Mouse (Mus musculus) MEL (cell line): ENCODE data around the gene Ank2. TPM values are rescaled to one million over a fixed set of nuclear protein-coding genes. Genes with fewer than 3 reads are reported as not detected.
A peak's percentile ranks its signal among the peaks of the same experiment; 100 is the strongest.

Source experiments
- DNase-seq: peaks from one replicate; pipeline ENCODE4 v3.0.0; 2011; ENCODE audit warnings: low read depth, low spot score
- H3K27ac ChIP-seq: 2 replicates; pipeline ENCODE4 v1.5.1; 2012; ENCODE audit warnings: low read depth, mild to moderate bottlenecking, control low read depth, low read length, moderate library complexity; ENCODE audit not compliant: control insufficient read depth
- H3K27me3 ChIP-seq, 2 experiments: fragments of 150-350 bp in 1 of 2; sonication (generic) in 1 of 2; 2 replicates each; pipeline ENCODE4 v1.6.1; 2012; ENCODE audit warnings: low read length in 2 of 2, mild to moderate bottlenecking in 2 of 2, improper control_type of control experiment in 1 of 2, moderate library complexity in 1 of 2; ENCODE audit not compliant: insufficient read depth in 2 of 2, control insufficient read depth in 1 of 2
- H3K36me3 ChIP-seq, 2 experiments: 2 replicates each; pipeline ENCODE4 v1.6.1; 2012 to 2014; ENCODE audit warnings: low read length in 2 of 2, improper control_type of control experiment in 1 of 2, inconsistent platforms in 1 of 2, mild to moderate bottlenecking in 1 of 2; ENCODE audit not compliant: insufficient read depth in 2 of 2, control insufficient read depth in 1 of 2
- H3K4me1 ChIP-seq, 2 experiments: fragments of 150-350 bp in 1 of 2; sonication (generic) in 1 of 2; 2 replicates each; pipeline ENCODE4 v1.6.1; 2012; ENCODE audit warnings: low read length in 2 of 2, improper control_type of control experiment in 1 of 2, mild to moderate bottlenecking in 1 of 2; ENCODE audit not compliant: insufficient read depth in 2 of 2, control insufficient read depth in 1 of 2
- H3K4me3 ChIP-seq, 2 experiments: fragments of 150-350 bp in 1 of 2; sonication (generic) in 1 of 2; 2 replicates each; pipeline ENCODE4 v1.5.1; 2012; ENCODE audit warnings: low read depth in 2 of 2, low read length in 2 of 2, mild to moderate bottlenecking in 2 of 2, moderate library complexity in 2 of 2, control low read depth in 1 of 2, improper control_type of control experiment in 1 of 2; ENCODE audit not compliant: control insufficient read depth in 1 of 2, insufficient read depth in 1 of 2
- H3K79me2 ChIP-seq: 2 replicates; pipeline ENCODE4 v1.6.1; 2012; ENCODE audit warnings: mild to moderate bottlenecking, low read length, moderate library complexity; ENCODE audit not compliant: control insufficient read depth, poor library complexity, insufficient read depth
- H3K9ac ChIP-seq: 2 replicates; pipeline ENCODE4 v1.6.1; 2012; ENCODE audit warnings: low read depth, mild to moderate bottlenecking, control low read depth, low read length, moderate library complexity; ENCODE audit not compliant: control insufficient read depth, poor library complexity, severe bottlenecking
- H3K9me3 ChIP-seq: fragments of 150-350 bp; sonication (generic); replicated peaks from 2 replicates; pipeline ENCODE4 v1.6.1; 2012; ENCODE audit warnings: mild to moderate bottlenecking, low read length, improper control_type of control experiment, moderate library complexity; ENCODE audit not compliant: insufficient read depth
- CTCF ChIP-seq, 3 experiments: IDR thresholded peaks in 2 of 3; conservative IDR thresholded peaks in 1 of 3; 2 replicates each; pipeline ENCODE4 v1.5.1; 2011 to 2012; ENCODE audit warnings: low read length in 3 of 3, low read depth in 2 of 3, mild to moderate bottlenecking in 2 of 3, improper control_type of control experiment in 1 of 3, inconsistent platforms in 1 of 3, mixed read lengths in 1 of 3, moderate library complexity in 1 of 3; ENCODE audit not compliant: control insufficient read depth in 1 of 3, insufficient read depth in 1 of 3, poor library complexity in 1 of 3, severe bottlenecking in 1 of 3
- E2F4 ChIP-seq: IDR thresholded peaks from 2 replicates; pipeline ENCODE4 v1.6.1; 2011; ENCODE audit warnings: low read depth, low read length, improper control_type of control experiment, borderline replicate concordance
- ELF1 ChIP-seq: IDR thresholded peaks from 2 replicates; pipeline ENCODE4 v1.6.1; 2014; ENCODE audit warnings: low read depth, mild to moderate bottlenecking, inconsistent platforms, low read length, improper control_type of control experiment, moderate library complexity
- ETS1 ChIP-seq: IDR thresholded peaks from 2 replicates; pipeline ENCODE4 v1.6.1; 2012; ENCODE audit warnings: low read depth, mild to moderate bottlenecking, inconsistent platforms, low read length, improper control_type of control experiment, moderate library complexity
- JUND ChIP-seq: IDR thresholded peaks from 2 replicates; pipeline ENCODE4 v1.6.1; 2011; ENCODE audit warnings: low read depth, mild to moderate bottlenecking, improper control_type of control experiment, low read length
- MAX ChIP-seq: IDR thresholded peaks from 2 replicates; pipeline ENCODE4 v1.6.1; 2011; ENCODE audit warnings: low read length, improper control_type of control experiment
- MYC ChIP-seq: IDR thresholded peaks from 2 replicates; pipeline ENCODE4 v1.6.1; 2011; ENCODE audit warnings: low read depth, mild to moderate bottlenecking, low read length, improper control_type of control experiment, moderate library complexity
- NRF1 ChIP-seq: IDR thresholded peaks from 2 replicates; pipeline ENCODE4 v1.6.1; 2014; ENCODE audit warnings: low read depth, mild to moderate bottlenecking, inconsistent platforms, low read length, improper control_type of control experiment, moderate library complexity; ENCODE audit not compliant: poor library complexity, insufficient read depth, severe bottlenecking
- POLR2AphosphoS2 ChIP-seq: IDR thresholded peaks from 2 replicates; pipeline ENCODE4 v1.6.1; 2011; ENCODE audit warnings: low read length, improper control_type of control experiment
- RAD21 ChIP-seq: IDR thresholded peaks from 2 replicates; pipeline ENCODE4 v1.6.1; 2011; ENCODE audit warnings: mild to moderate bottlenecking, low read depth, low read length, improper control_type of control experiment
- SIN3A ChIP-seq: IDR thresholded peaks from 2 replicates; pipeline ENCODE4 v1.6.1; 2012; ENCODE audit warnings: low read length, improper control_type of control experiment, inconsistent platforms
- SMC3 ChIP-seq: IDR thresholded peaks from 2 replicates; pipeline ENCODE4 v1.6.1; 2011; ENCODE audit warnings: low read depth, low read length, improper control_type of control experiment
- TAL1 ChIP-seq: IDR thresholded peaks from 2 replicates; pipeline ENCODE4 v1.6.1; 2012; ENCODE audit warnings: mild to moderate bottlenecking, inconsistent platforms, low read length, moderate library complexity, mixed read lengths
- TBP ChIP-seq: IDR thresholded peaks from 2 replicates; pipeline ENCODE4 v1.8.0; 2011; ENCODE audit warnings: low read depth, low read length, improper control_type of control experiment
- UBTF ChIP-seq: IDR thresholded peaks from 2 replicates; pipeline ENCODE4 v1.6.1; 2012; ENCODE audit warnings: low read depth, mild to moderate bottlenecking, inconsistent platforms, low read length, improper control_type of control experiment, moderate library complexity, borderline replicate concordance; ENCODE audit not compliant: insufficient read depth
- USF2 ChIP-seq, 2 experiments: IDR thresholded peaks; 2 replicates each; pipeline ENCODE4 v1.6.1; 2011 to 2012; ENCODE audit warnings: improper control_type of control experiment in 2 of 2, low read length in 2 of 2, borderline replicate concordance in 1 of 2, inconsistent platforms in 1 of 2, low read depth in 1 of 2, mild to moderate bottlenecking in 1 of 2; ENCODE audit not compliant: insufficient read depth in 1 of 2
- ZKSCAN1 ChIP-seq: IDR thresholded peaks from 2 replicates; pipeline ENCODE4 v1.6.1; 2012; ENCODE audit warnings: low read depth, mild to moderate bottlenecking, inconsistent platforms, low read length, improper control_type of control experiment, moderate library complexity
- ZMIZ1 ChIP-seq: IDR thresholded peaks from 2 replicates; pipeline ENCODE4 v1.6.1; 2012; ENCODE audit warnings: low read depth, mild to moderate bottlenecking, inconsistent platforms, low read length, improper control_type of control experiment, moderate library complexity
- ZNF384 ChIP-seq: IDR thresholded peaks from 2 replicates; pipeline ENCODE4 v1.6.1; 2012; ENCODE audit warnings: low read depth, mild to moderate bottlenecking, inconsistent platforms, low read length, improper control_type of control experiment
- polyA plus RNA-seq, 2 experiments: library from polyadenylated mRNA; stranded (reverse) in 1 of 2; unstranded in 1 of 2; fragments of >175 nt in 1 of 2; fragments of >200 nt in 1 of 2; gene quantifications; 2 replicates each; pipeline versions ENCODE4 v1.2.1 to v1.2.4; 2012; ENCODE audit warnings: low replicate concordance in 2 of 2, low read depth in 1 of 2; ENCODE audit not compliant: insufficient read length in 2 of 2, insufficient read depth in 1 of 2, missing spikeins in 1 of 2
- total RNA-seq: library from RNA; depleted of rRNA; stranded (reverse); fragments of 300-350 nt; gene quantifications from 2 replicates; pipeline ENCODE4 v1.2.3, GENCODE M21; 2012

Ank2 gene
- total and polyA plus RNA-seq, 3 experiments: 2.7 to 4.5 TPM; not detected in 1

DNA sequence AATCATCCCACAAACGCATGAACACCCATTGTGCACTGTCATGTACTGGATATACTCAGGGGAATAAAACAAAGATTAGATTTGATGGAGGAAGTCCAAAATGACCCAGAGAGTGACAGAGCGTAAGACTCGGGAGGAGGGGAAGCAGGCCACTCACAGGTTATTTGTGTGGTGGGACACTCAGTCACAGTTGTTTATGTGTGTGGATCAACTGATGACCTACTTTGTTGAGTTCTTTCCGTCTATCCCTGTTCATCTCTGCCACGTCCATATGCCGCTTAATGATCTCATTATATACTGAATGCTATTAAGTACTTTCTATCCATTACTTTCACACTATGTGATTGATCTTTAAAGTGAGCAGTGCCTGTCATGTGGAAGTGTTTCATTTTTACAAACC, 187.6 kb downstream of the Ank2 start:
- no peak for DNase-seq
- Histone ChIP-seq H3K79me2 (no peaks in the 10 kb centered on the region), H3K27ac (no peak overlapping the region), H3K4me3 (no peak overlapping the region), H3K9me3 (no peaks in the 10 kb centered on the region), H3K36me3 (no peaks in the 10 kb centered on the region), H3K9ac (no peak overlapping the region), H3K27me3 (no peaks in the 10 kb centered on the region), H3K4me1 (no peaks in the 10 kb centered on the region)
- no peak for TF ChIP-seq E2F4
- TF ChIP-seq TAL1: no peak
- no peak for TF ChIP-seq NRF1
- no peak for TF ChIP-seq TBP
- no peak for TF ChIP-seq UBTF
- TF ChIP-seq ELF1: no peak
- TF ChIP-seq SIN3A: no peak
- TF ChIP-seq JUND: no peak

GRCm38 (mm10) chr3:127310079-127310478, 189.1 kb downstream of the Ank2 start:
- Histone ChIP-seq H3K36me3 (no peaks in the 10 kb centered on the region), H3K27me3 (no peaks in the 10 kb centered on the region), H3K4me3 (no peak overlapping the region), H3K79me2 (no peaks in the 10 kb centered on the region), H3K27ac (no peak overlapping the region), H3K4me1 (no peaks in the 10 kb centered on the region)
- peak; percentile 41 for DNase-seq
- TF ChIP-seq POLR2AphosphoS2 (no peak), TAL1 (no peak), RAD21 (peak; percentile 55), ETS1 (no peak), ZMIZ1 (no peak), MAX (no peak), E2F4 (no peak), UBTF (no peak), MYC (no peak), ZKSCAN1 (no peak), ZNF384 (no peak), NRF1 (no peak), CTCF (IDR thresholded peaks at IDR 0.05 in 2 of 3, conservative IDR thresholded peaks at IDR 0.05 in 1 of 3; ENCODE audit: control insufficient read depth in 1 of 3, insufficient read depth in 1 of 3, low read depth in 2 of 3, low read length in 3 of 3, poor library complexity in 1 of 3, severe bottlenecking in 1 of 3) (peak in 1 of 3 experiments; percentile 50; a peak in 2 of 6 replicates), SMC3 (peak; percentile 35), USF2 (IDR thresholded peaks at IDR 0.05; ENCODE audit: borderline replicate concordance in 1 of 2, insufficient read depth in 1 of 2, low read depth in 1 of 2, low read length in 2 of 2) (no peak)
- TF ChIP-seq, all 39 proteins: peak for 3
- H3K9ac ChIP-seq: no peak overlapping the region
- no peaks in the 10 kb centered on the region for H3K9me3 ChIP-seq
